Mouse (Mus musculus): ENCODE measurements around the gene Rhbdl3.
"Not testable (repeated sequence)": the region's sequence is repeated elsewhere in the genome, so short reads cannot be mapped to it uniquely, and the experiment has no call there.

Gene Rhbdl3

GRCm38 (mm10) chr11:80312565-80312964 lies 11.9 kb downstream of the Rhbdl3 start:
- DNase-seq (ENCODE audit: low read depth), result no peak

- no peak for DNase-seq (ENCODE audit: low read depth)
These were observed 12.8 kb downstream of the Rhbdl3 start for GRCm38 (mm10) chr11:80313462-80313861.

- no peak for DNase-seq (ENCODE audit: low read depth)
These were observed 13.2 kb downstream of the Rhbdl3 start for GRCm38 (mm10) chr11:80313944-80314343.

- no peak for DNase-seq (ENCODE audit: low read depth)
These were observed 15.3 kb downstream of the Rhbdl3 start for GRCm38 (mm10) chr11:80315743-80316639.

- peak; percentile 52 for DNase-seq (ENCODE audit: low read depth)
These were observed 22.5 kb downstream of the Rhbdl3 start for GRCm38 (mm10) chr11:80323255-80323654.

GRCm38 (mm10) chr11:80324636-80325035 lies 23.9 kb downstream of the Rhbdl3 start:
- DNase-seq (ENCODE audit: low read depth), result no peak

GRCm38 (mm10) chr11:80332709-80333400 lies 32.1 kb downstream of the Rhbdl3 start:
- no peak for DNase-seq (ENCODE audit: low read depth)

GRCm38 (mm10) chr11:80335609-80336350 lies 35.1 kb downstream of the Rhbdl3 start:
- no peak for DNase-seq (ENCODE audit: low read depth)

- no peak for DNase-seq (ENCODE audit: low read depth)
These were observed 35.6 kb downstream of the Rhbdl3 start for GRCm38 (mm10) chr11:80336351-80336730.

- DNase-seq (ENCODE audit: low read depth), result no peak
These were observed 41.8 kb downstream of the Rhbdl3 start for GRCm38 (mm10) chr11:80342482-80342881.

GRCm38 (mm10) chr11:80351832-80352430 lies 51.2 kb downstream of the Rhbdl3 start:
- peak; percentile 65 for DNase-seq (ENCODE audit: low read depth)

GRCm38 (mm10) chr11:80354832-80355231 lies 54.1 kb downstream of the Rhbdl3 start:
- DNase-seq (ENCODE audit: low read depth), result no peak

- DNase-seq (ENCODE audit: low read depth), result no peak
These were observed 68.2 kb downstream of the Rhbdl3 start for GRCm38 (mm10) chr11:80368949-80369348.

GRCm38 (mm10) chr11:80376651-80377050 lies 75.9 kb downstream of the Rhbdl3 start:
- no peak for DNase-seq (ENCODE audit: low read depth)

- DNase-seq (ENCODE audit: low read depth), result peak; percentile 72
These were observed 77.2 kb downstream of the Rhbdl3 start, which contains the start of gene 5730455P16Rik for GRCm38 (mm10) chr11:80377712-80378451. Gene 5730455P16Rik, minus strand, starts transcription at chr11:80378034.

- DNase-seq (ENCODE audit: low read depth), result not testable (repeated sequence)
These were observed 77.8 kb downstream of the Rhbdl3 start for GRCm38 (mm10) chr11:80378452-80379068.

GRCm38 (mm10) chr11:80379184-80379583 lies 78.5 kb downstream of the Rhbdl3 start:
- not testable (repeated sequence) for DNase-seq (ENCODE audit: low read depth)

GRCm38 (mm10) chr11:80382626-80383018 lies 81.9 kb downstream of the Rhbdl3 start:
- no peak for DNase-seq (ENCODE audit: low read depth)

GRCm38 (mm10) chr11:80383019-80383625 lies 82.4 kb downstream of the Rhbdl3 start, which contains the start of gene Zfp207:
Gene Zfp207, plus strand, starts transcription at chr11:80383279.
- peak; percentile 97 for DNase-seq (ENCODE audit: low read depth)

- DNase-seq (ENCODE audit: low read depth), result peak; percentile 62
These were observed 82.9 kb downstream of the Rhbdl3 start for GRCm38 (mm10) chr11:80383626-80384046.

Data from c-Kit-positive CD71-negative TER-119-negative erythroid progenitor cells, embryonic 14.5 days (primary cell).